Mouse (Mus musculus) embryonic fibroblast, embryonic 13.5 days (primary cell): ENCODE results near the gene Vmn2r60. TPM values are rescaled to one million over a fixed set of nuclear protein-coding genes. Genes with fewer than 3 reads are reported as not detected.
"Not testable (repeated sequence)": the region's sequence is repeated elsewhere in the genome, so short reads cannot be mapped to it uniquely, and the experiment has no call there.

Experiments
- H3K27ac ChIP-seq: 2 replicates; pipeline ENCODE4 v1.5.1; 2012; ENCODE audit warnings: low read length, control low read depth, inconsistent platforms; ENCODE audit not compliant: insufficient read depth
- H3K4me1 ChIP-seq: 2 replicates; pipeline ENCODE4 v1.6.1; 2011; ENCODE audit warnings: low read length; ENCODE audit not compliant: control insufficient read depth, insufficient read depth
- H3K4me3 ChIP-seq: 2 replicates; pipeline ENCODE4 v1.5.1; 2011; ENCODE audit warnings: mild to moderate bottlenecking, control low read depth, low read length; ENCODE audit not compliant: insufficient read depth
- CTCF ChIP-seq: IDR thresholded peaks from 2 replicates; pipeline ENCODE4 v1.5.1; 2011; ENCODE audit warnings: mild to moderate bottlenecking, control low read depth, low read length, moderate library complexity, borderline replicate concordance; ENCODE audit not compliant: insufficient read depth
- POLR2A ChIP-seq: IDR thresholded peaks from 2 replicates; pipeline ENCODE4 v1.6.1; 2011; ENCODE audit warnings: low read depth, mild to moderate bottlenecking, control low read depth, low read length, moderate library complexity
- polyA plus RNA-seq: library from polyadenylated mRNA; stranded (reverse); fragments of >200 nt; gene quantifications from 2 replicates; pipeline ENCODE4 v1.2.4, GENCODE M21; 2011; ENCODE audit warnings: low read depth; ENCODE audit not compliant: missing spikeins, insufficient read length

The Vmn2r60 gene
- not detected in 2 replicates for polyA plus RNA-seq

GRCm38 (mm10) chr7:42107470-42107869 is at the start of gene Vmn2r60:
TSS of gene Vmn2r60 (plus strand) at chr7:42107770.
- Histone ChIP-seq H3K4me1 (no peaks in the 10 kb centered on the region), H3K27ac (no peak within 1 kb of the TSS), H3K4me3 (no peak within 1 kb of the TSS)
- TF ChIP-seq CTCF, result no peak
- TF ChIP-seq POLR2A, result no peak

GRCm38 (mm10) chr7:42058923-42059322 is 48.6 kb upstream of the Vmn2r60 start, which contains the start of gene Vmn2r59:
TSS of gene Vmn2r59 (minus strand) at chr7:42059023.
- H3K27ac ChIP-seq, result no peak within 1 kb of the TSS

GRCm38 (mm10) chr7:42107061-42107460 is 509 bp upstream of the Vmn2r60 start:
- H3K4me3 ChIP-seq, H3K4me1 ChIP-seq, H3K27ac ChIP-seq: not testable (repeated sequence)

More at GRCm38 (mm10) chr7:42058923-42059322, 48.6 kb upstream of the Vmn2r60 start, which contains the start of gene Vmn2r59:
- H3K4me3 ChIP-seq, result no peak within 1 kb of the TSS
- H3K4me1 ChIP-seq, result no peaks in the 10 kb centered on the region
- TF ChIP-seq POLR2A (no peak), CTCF (no peak)

Other genes with a start within 250 kb of the Vmn2r60 start
- gene Vmn2r58, start 235.1 kb upstream of the Vmn2r60 start, polyA plus RNA-seq, result not detected in 2 replicates
- 0.05 TPM in 1 of 2 replicates, not detected in the other for gene Vmn2r59, start 48.7 kb upstream of the Vmn2r60 start, polyA plus RNA-seq
- gene Vmn2r61, start 152.3 kb downstream of the Vmn2r60 start, polyA plus RNA-seq, result not detected in 2 replicates